Comparison of ENCODE assay signal across 8 mouse cellular contexts in genomic region chr11:102467041-102467631, GRCm38 (mm10). TPM values are rescaled to one million over a fixed set of nuclear protein-coding genes. Genes with fewer than 3 reads are reported as not detected.
DNase-seq lines count a peak whose midpoint lies in the region; ATAC-seq and TF ChIP-seq lines count a peak whose summit lies in the region.

No protein-coding gene starts in this region.

- H3K36me3 ChIP-seq in megakaryocyte, embryonic 14.5 days (replicated peaks; ENCODE audit: low read length): peaks cover 84% of the 10 kb centered on the region

- H3K4me1 ChIP-seq in cortical plate, adult 2 months (ENCODE audit: control insufficient read depth, insufficient read depth, low read length): no peaks in the 10 kb centered on the region
- H3K4me1 ChIP-seq in megakaryocyte, embryonic 14.5 days: peaks cover 88% of the 10 kb centered on the region

- H3K9me3 ChIP-seq in megakaryocyte, embryonic 14.5 days: no peaks in the 10 kb centered on the region

- H3K27ac ChIP-seq in cortical plate, adult 2 months (ENCODE audit: insufficient read depth, low read length): no peak overlapping the region

- peak; percentile 92 for ATAC-seq in activated CD4-positive, CD25-positive, alpha-beta regulatory T cell, adult 4 months

- no peaks in the 10 kb centered on the region for H3K27me3 ChIP-seq in megakaryocyte, embryonic 14.5 days (replicated peaks)

- TF ChIP-seq CTCF in cortical plate, adult 2 months (IDR thresholded peaks at IDR 0.05; ENCODE audit: extremely low read depth, insufficient read depth, low read length): no peak

- H3K4me3 ChIP-seq in cortical plate, adult 2 months (ENCODE audit: insufficient read depth, low read length): peak overlapping the region; percentile 17
- peak overlapping the region; percentile 95 for H3K4me3 ChIP-seq in megakaryocyte, embryonic 14.5 days (replicated peaks)

- peak; percentile 95 to 97 for DNase-seq in gastrocnemius, adult 8-10 months (ENCODE audit: low spot score in 2 of 2)
- DNase-seq in hindlimb bud, embryonic 11.5 days (ENCODE audit: extremely low spot score, low read depth, low spot score): peak; percentile 64
- peak; percentile 88 to 92 for DNase-seq in left cerebral cortex, adult 8-10 months (ENCODE audit: low spot score in 2 of 2)
- peak; percentile 95 for DNase-seq in right cerebral cortex, postnatal 10 days (ENCODE audit: low spot score in 2 of 2)
- DNase-seq in urinary bladder, postnatal 25 days (ENCODE audit: low spot score): peak; percentile 98

- TF ChIP-seq POLR2A in cortical plate, adult 2 months (IDR thresholded peaks at IDR 0.05; ENCODE audit: extremely low read depth, insufficient read depth, low read length): 0 out of 2 replicates have a peak, but pooled peaks have one; percentile 21

RNA-seq across cellular contexts. Expression of gene Itga2b, which starts 2.8 kb away (rescaled TPM):
- polyA plus RNA-seq in activated CD4-positive, CD25-positive, alpha-beta regulatory T cell, adult 4 months (2017; shearing (Covaris generic)): under 1 TPM in 1 of 2 experiments, not detected in 1; 0.34 TPM
- polyA plus RNA-seq in cortical plate, adult 2 months (2012; rRNA removed): 4.1 and 4.9 TPM in 2 replicates
- 1 to 10 TPM in 1 of 4 experiments, under 1 TPM in 2, not detected in 1; 0.63 to 2.0 (median 0.72) TPM for total RNA-seq in gastrocnemius, adult 8-10 months (2022)
- 1 to 10 TPM; 2.2 to 7.8 (median 3.2) TPM for total RNA-seq in left cerebral cortex, adult 8-10 months (2022)
- 3,342 and 4,614 TPM in 2 replicates for polyA plus RNA-seq in megakaryocyte, embryonic 14.5 days (2012; ENCODE audit: insufficient read depth, low replicate concordance)

RNA-seq across cellular contexts. Expression of gene Fam171a2, which starts 19.7 kb away (rescaled TPM):
- not detected for polyA plus RNA-seq in activated CD4-positive, CD25-positive, alpha-beta regulatory T cell, adult 4 months (2017; shearing (Covaris generic))
- polyA plus RNA-seq in cortical plate, adult 2 months (2012; rRNA removed): 77.9 and 78.3 TPM in 2 replicates
- 1 to 10 TPM in 3 of 4 experiments, under 1 TPM in 1; 0.97 to 1.5 (median 1.2) TPM for total RNA-seq in gastrocnemius, adult 8-10 months (2022)
- total RNA-seq in left cerebral cortex, adult 8-10 months (2022): 100 to 1,000 TPM in 2 of 4 experiments, 10 to 100 TPM in 2; 88.3 to 104 (median 96.8) TPM
- polyA plus RNA-seq in megakaryocyte, embryonic 14.5 days (2012; ENCODE audit: insufficient read depth, low replicate concordance): 1.7 and 1.8 TPM in 2 replicates

RNA-seq across cellular contexts. Expression of gene Grn, which starts 37.0 kb away (rescaled TPM):
- 10 to 100 TPM; 23.7 to 30.3 TPM for polyA plus RNA-seq in activated CD4-positive, CD25-positive, alpha-beta regulatory T cell, adult 4 months (2017; shearing (Covaris generic))
- polyA plus RNA-seq in cortical plate, adult 2 months (2012; rRNA removed): 64.6 and 67.2 TPM in 2 replicates
- total RNA-seq in gastrocnemius, adult 8-10 months (2022): 10 to 100 TPM; 12.2 to 21.8 (median 17.0) TPM
- 100 to 1,000 TPM in 2 of 4 experiments, 10 to 100 TPM in 2; 51.6 to 142 (median 80.2) TPM for total RNA-seq in left cerebral cortex, adult 8-10 months (2022)
- 44.1 and 152 TPM in 2 replicates for polyA plus RNA-seq in megakaryocyte, embryonic 14.5 days (2012; ENCODE audit: insufficient read depth, low replicate concordance)

RNA-seq across cellular contexts. Expression of gene Slc25a39, which starts 59.4 kb away (rescaled TPM):
- polyA plus RNA-seq in activated CD4-positive, CD25-positive, alpha-beta regulatory T cell, adult 4 months (2017; shearing (Covaris generic)): 10 to 100 TPM; 50.9 to 65.4 TPM
- 85.9 and 88.4 TPM in 2 replicates for polyA plus RNA-seq in cortical plate, adult 2 months (2012; rRNA removed)
- total RNA-seq in gastrocnemius, adult 8-10 months (2022): 10 to 100 TPM; 61.2 to 72.2 (median 66.7) TPM
- total RNA-seq in left cerebral cortex, adult 8-10 months (2022): 10 to 100 TPM; 64.1 to 75.4 (median 68.9) TPM
- polyA plus RNA-seq in megakaryocyte, embryonic 14.5 days (2012; ENCODE audit: insufficient read depth, low replicate concordance): 164 and 165 TPM in 2 replicates

Comparison
In these comparisons a context has a peak if more than half of its experiments do, and no peak if none do; other contexts are left out.
1. RNA of gene Itga2b, which starts 2.8 kb away (polyA plus RNA-seq): 3,342 to 4,614 TPM in megakaryocyte, embryonic 14.5 days; 4.1 to 4.9 TPM in cortical plate, adult 2 months and 0.34 TPM in activated CD4-positive, CD25-positive, alpha-beta regulatory T cell, adult 4 months; every median in the first group is over 100 times any median in the second.
2. RNA of gene Fam171a2, which starts 19.7 kb away (polyA plus RNA-seq): 77.9 to 78.3 TPM in cortical plate, adult 2 months; 1.7 to 1.8 TPM in megakaryocyte, embryonic 14.5 days and not detected in activated CD4-positive, CD25-positive, alpha-beta regulatory T cell, adult 4 months; every median in the first group is over 10 times any median in the second.
3. Peak in every context shown above with its lines, with median percentiles within 50 percentile points of each other: DNase-seq.